Mouse (Mus musculus): Measurements from ENCODE around the gene Spaca4. TPM values are rescaled to one million over a fixed set of nuclear protein-coding genes. Genes with fewer than 3 reads are reported as not detected.

The Spaca4 gene
- polyA plus RNA-seq, 1 experiment from 2014 or later: not detected

GRCm38 (mm10) chr7:45759400-45759799 is 33.8 kb upstream of the Spaca4 start:
- Histone ChIP-seq H3K9me3 (ENCODE audit: control insufficient read depth, low read length) (no peaks in the 10 kb centered on the region), H3K4me3 (ENCODE audit: control insufficient read depth in 1 of 2, insufficient read depth in 1 of 2, low read depth in 1 of 2, low read length in 2 of 2) (peak overlapping the region in 1 of 2 experiments; percentile 18; a peak in 2 of 4 replicates), H3K27ac (replicated peaks in 1 of 2; ENCODE audit: control insufficient read depth in 1 of 2, insufficient read depth in 1 of 2, low read depth in 2 of 2, low read length in 2 of 2) (no peak overlapping the region), H3K36me3 (ENCODE audit: control insufficient read depth, insufficient read depth, low read length) (no peaks in the 10 kb centered on the region), H3K4me2 (ENCODE audit: low read length) (peak overlapping the region; percentile 54), H3K27me3 (ENCODE audit: control insufficient read depth, insufficient read depth, low read length) (peaks cover 37% of the 10 kb centered on the region), H3K4me1 (ENCODE audit: control insufficient read depth in 2 of 2, insufficient read depth in 2 of 2, low read length in 2 of 2) (no peaks in the 10 kb centered on the region), H3K9ac (ENCODE audit: low read length) (0 out of 2 replicates have a peak overlapping the region, but pooled peaks have one; percentile 1)
- ATAC-seq (ENCODE audit: insufficient number of reproducible peaks, insufficient read depth, low FRiP score, low read depth): no peak
- WGBS: 7% methylated on average over 26 of the region's 27 CpGs

DNA sequence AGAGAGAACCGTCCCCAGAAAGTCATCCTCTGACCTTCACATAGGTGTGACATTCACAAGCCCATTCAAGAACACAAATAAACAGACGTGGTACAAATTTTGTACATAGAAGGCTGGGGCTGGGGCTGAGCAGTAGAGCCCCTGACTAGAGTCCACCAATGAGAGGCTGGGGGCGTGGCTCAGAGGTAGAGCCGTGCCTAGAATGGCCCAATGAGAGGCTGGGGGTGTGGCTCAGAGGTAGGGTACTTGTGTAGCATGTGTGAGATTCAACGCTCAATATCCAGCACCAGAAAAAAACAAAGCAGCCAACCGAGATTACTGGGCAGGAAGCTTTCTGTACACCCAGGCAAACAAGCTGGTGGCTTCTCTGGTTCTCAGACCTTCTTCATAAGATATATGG is 30.1 kb upstream of the Spaca4 start:
- 50% methylated on average over 6 of the region's 6 CpGs for WGBS
- H3K4me3 ChIP-seq (ENCODE audit: control insufficient read depth in 1 of 2, insufficient read depth in 1 of 2, low read depth in 1 of 2, low read length in 2 of 2): no peak overlapping the region

DNA sequence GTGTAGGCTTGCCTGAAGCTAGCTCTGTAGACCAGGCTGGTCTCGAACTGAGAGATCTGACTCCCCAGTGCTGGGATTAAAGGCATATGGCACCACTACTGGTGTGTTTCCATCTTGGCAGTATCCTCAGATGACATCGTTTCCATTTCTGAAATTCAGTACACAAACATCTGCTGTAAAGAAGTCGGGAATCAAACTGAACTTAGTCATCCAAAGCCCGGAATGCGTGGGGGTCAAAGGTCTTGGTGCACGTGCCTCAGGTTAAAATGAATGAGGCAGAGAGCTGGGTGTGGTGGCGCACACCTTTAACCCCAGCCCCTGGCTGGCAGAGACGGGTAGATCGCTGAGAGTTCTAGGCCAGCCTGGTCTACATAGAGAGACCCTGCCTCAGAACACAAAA is 24.5 kb upstream of the Spaca4 start:
- H3K9ac ChIP-seq (ENCODE audit: low read length): no peak overlapping the region
- H3K4me1 ChIP-seq (ENCODE audit: control insufficient read depth in 2 of 2, insufficient read depth in 2 of 2, low read length in 2 of 2): peaks cover 7 to 9% of the 10 kb centered on the region in 2 experiments; a peak in 3 of 4 replicates
- no peak for ATAC-seq (ENCODE audit: insufficient number of reproducible peaks, insufficient read depth, low FRiP score, low read depth)
- H3K27me3 ChIP-seq (ENCODE audit: control insufficient read depth, insufficient read depth, low read length): no peaks in the 10 kb centered on the region
- H3K36me3 ChIP-seq (ENCODE audit: control insufficient read depth, insufficient read depth, low read length): no peaks in the 10 kb centered on the region
- 83% methylated on average over 9 of the region's 9 CpGs for WGBS
- no peak overlapping the region for H3K4me2 ChIP-seq (ENCODE audit: low read length)
- no peaks in the 10 kb centered on the region for H3K9me3 ChIP-seq (ENCODE audit: control insufficient read depth, low read length)
- no peak overlapping the region for H3K4me3 ChIP-seq (ENCODE audit: control insufficient read depth in 1 of 2, insufficient read depth in 1 of 2, low read depth in 1 of 2, low read length in 2 of 2)
- no peak overlapping the region for H3K27ac ChIP-seq (replicated peaks in 1 of 2; ENCODE audit: control insufficient read depth in 1 of 2, insufficient read depth in 1 of 2, low read depth in 2 of 2, low read length in 2 of 2)

More for the DNA sequence above, 30.1 kb upstream of the Spaca4 start:
- Histone ChIP-seq H3K36me3 (ENCODE audit: control insufficient read depth, insufficient read depth, low read length) (no peaks in the 10 kb centered on the region), H3K4me2 (ENCODE audit: low read length) (no peak overlapping the region), H3K4me1 (ENCODE audit: control insufficient read depth in 2 of 2, insufficient read depth in 2 of 2, low read length in 2 of 2) (no peaks in the 10 kb centered on the region), H3K27me3 (ENCODE audit: control insufficient read depth, insufficient read depth, low read length) (peaks cover 33% of the 10 kb centered on the region), H3K9me3 (ENCODE audit: control insufficient read depth, low read length) (no peaks in the 10 kb centered on the region), H3K27ac (replicated peaks in 1 of 2; ENCODE audit: control insufficient read depth in 1 of 2, insufficient read depth in 1 of 2, low read depth in 2 of 2, low read length in 2 of 2) (no peak overlapping the region), H3K9ac (ENCODE audit: low read length) (no peak overlapping the region)
- ATAC-seq (ENCODE audit: insufficient number of reproducible peaks, insufficient read depth, low FRiP score, low read depth): no peak

DNA sequence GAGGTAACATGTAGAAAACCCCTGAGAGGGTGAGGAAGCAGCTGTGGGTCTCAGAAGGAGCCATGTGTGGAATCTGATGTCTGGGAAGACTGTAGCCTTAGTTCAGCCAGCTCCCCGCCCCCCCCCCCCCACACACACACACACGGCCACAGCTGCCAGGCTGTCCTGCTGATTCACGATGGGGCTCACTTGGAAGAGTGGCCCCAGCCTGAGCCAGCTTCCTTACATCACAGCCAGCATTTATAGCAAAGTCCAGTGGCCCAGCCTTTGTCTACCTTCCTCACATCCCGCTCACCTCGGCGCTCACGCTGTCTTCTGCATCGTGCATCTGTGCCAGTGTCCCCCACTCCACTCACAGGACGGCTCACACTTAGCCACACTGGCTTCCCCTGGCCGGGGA is 23.8 kb upstream of the Spaca4 start:
- Histone ChIP-seq H3K27ac (replicated peaks in 1 of 2; ENCODE audit: control insufficient read depth in 1 of 2, insufficient read depth in 1 of 2, low read depth in 2 of 2, low read length in 2 of 2) (no peak overlapping the region), H3K9ac (ENCODE audit: low read length) (no peak overlapping the region), H3K4me2 (ENCODE audit: low read length) (no peak overlapping the region), H3K4me1 (ENCODE audit: control insufficient read depth in 2 of 2, insufficient read depth in 2 of 2, low read length in 2 of 2) (peaks cover 7 to 9% of the 10 kb centered on the region in 2 experiments; a peak in 3 of 4 replicates), H3K9me3 (ENCODE audit: control insufficient read depth, low read length) (no peaks in the 10 kb centered on the region), H3K4me3 (ENCODE audit: control insufficient read depth in 1 of 2, insufficient read depth in 1 of 2, low read depth in 1 of 2, low read length in 2 of 2) (no peak overlapping the region), H3K36me3 (ENCODE audit: control insufficient read depth, insufficient read depth, low read length) (no peaks in the 10 kb centered on the region), H3K27me3 (ENCODE audit: control insufficient read depth, insufficient read depth, low read length) (no peaks in the 10 kb centered on the region)
- ATAC-seq (ENCODE audit: insufficient number of reproducible peaks, insufficient read depth, low FRiP score, low read depth): no peak
- WGBS: 41% methylated on average over 9 of the region's 10 CpGs

DNA sequence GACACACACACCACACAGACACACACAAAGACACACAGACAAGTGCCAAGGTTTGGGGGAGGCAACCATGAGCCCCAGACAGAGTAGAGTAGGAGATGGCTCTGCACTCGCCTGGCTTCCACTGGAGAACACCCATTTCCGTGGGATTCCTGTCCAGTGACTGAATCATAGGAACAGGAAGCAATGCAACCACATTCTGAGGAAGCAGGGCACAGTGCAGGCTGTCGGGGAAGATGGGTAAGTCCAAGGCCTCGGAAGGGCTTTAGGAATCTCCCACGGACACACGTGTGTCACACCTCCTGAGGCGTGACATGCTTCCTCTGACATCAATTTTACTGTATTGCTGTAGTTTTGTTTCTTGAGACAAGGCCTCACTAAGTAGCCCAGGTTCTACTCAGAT is 22.5 kb upstream of the Spaca4 start:
- 67% methylated on average over 7 of the region's 7 CpGs for WGBS
- no peak overlapping the region for H3K4me3 ChIP-seq (ENCODE audit: control insufficient read depth in 1 of 2, insufficient read depth in 1 of 2, low read depth in 1 of 2, low read length in 2 of 2)
- H3K9me3 ChIP-seq (ENCODE audit: control insufficient read depth, low read length): no peaks in the 10 kb centered on the region
- no peaks in the 10 kb centered on the region for H3K36me3 ChIP-seq (ENCODE audit: control insufficient read depth, insufficient read depth, low read length)
- no peak overlapping the region for H3K27ac ChIP-seq (replicated peaks in 1 of 2; ENCODE audit: control insufficient read depth in 1 of 2, insufficient read depth in 1 of 2, low read depth in 2 of 2, low read length in 2 of 2)
- no peaks in the 10 kb centered on the region for H3K27me3 ChIP-seq (ENCODE audit: control insufficient read depth, insufficient read depth, low read length)
- no peak overlapping the region for H3K4me2 ChIP-seq (ENCODE audit: low read length)
- no peak for ATAC-seq (ENCODE audit: insufficient number of reproducible peaks, insufficient read depth, low FRiP score, low read depth)
- H3K9ac ChIP-seq (ENCODE audit: low read length): no peak overlapping the region
- peaks cover 7 to 9% of the 10 kb centered on the region in 2 experiments; a peak in 3 of 4 replicates for H3K4me1 ChIP-seq (ENCODE audit: control insufficient read depth in 2 of 2, insufficient read depth in 2 of 2, low read length in 2 of 2)

- H3K9me3 ChIP-seq (ENCODE audit: control insufficient read depth, low read length): no peaks in the 10 kb centered on the region
- no peak overlapping the region for H3K4me2 ChIP-seq (ENCODE audit: low read length)
- H3K9ac ChIP-seq (ENCODE audit: low read length): no peak overlapping the region
- H3K36me3 ChIP-seq (ENCODE audit: control insufficient read depth, insufficient read depth, low read length): no peaks in the 10 kb centered on the region
- no peak overlapping the region for H3K27ac ChIP-seq (replicated peaks in 1 of 2; ENCODE audit: control insufficient read depth in 1 of 2, insufficient read depth in 1 of 2, low read depth in 2 of 2, low read length in 2 of 2)
- H3K27me3 ChIP-seq (ENCODE audit: control insufficient read depth, insufficient read depth, low read length): no peaks in the 10 kb centered on the region
- WGBS: 88% methylated on average over 5 of the region's 5 CpGs
- peaks cover 7 to 9% of the 10 kb centered on the region in 2 experiments; a peak in 3 of 4 replicates for H3K4me1 ChIP-seq (ENCODE audit: control insufficient read depth in 2 of 2, insufficient read depth in 2 of 2, low read length in 2 of 2)
- no peak overlapping the region for H3K4me3 ChIP-seq (ENCODE audit: control insufficient read depth in 1 of 2, insufficient read depth in 1 of 2, low read depth in 1 of 2, low read length in 2 of 2)
- ATAC-seq (ENCODE audit: insufficient number of reproducible peaks, insufficient read depth, low FRiP score, low read depth): no peak
Observed at GRCm38 (mm10) chr7:45747450-45747849, 21.8 kb upstream of the Spaca4 start.

GRCm38 (mm10) chr7:45746518-45746917 is 20.9 kb upstream of the Spaca4 start:
- no peak overlapping the region for H3K4me2 ChIP-seq (ENCODE audit: low read length)
- H3K9ac ChIP-seq (ENCODE audit: low read length): no peak overlapping the region
- H3K27me3 ChIP-seq (ENCODE audit: control insufficient read depth, insufficient read depth, low read length): no peaks in the 10 kb centered on the region
- no peaks in the 10 kb centered on the region for H3K9me3 ChIP-seq (ENCODE audit: control insufficient read depth, low read length)
- no peak overlapping the region for H3K27ac ChIP-seq (replicated peaks in 1 of 2; ENCODE audit: control insufficient read depth in 1 of 2, insufficient read depth in 1 of 2, low read depth in 2 of 2, low read length in 2 of 2)
- peaks cover 9 to 10% of the 10 kb centered on the region in 2 experiments; a peak in 3 of 4 replicates for H3K4me1 ChIP-seq (ENCODE audit: control insufficient read depth in 2 of 2, insufficient read depth in 2 of 2, low read length in 2 of 2)
- H3K36me3 ChIP-seq (ENCODE audit: control insufficient read depth, insufficient read depth, low read length): no peaks in the 10 kb centered on the region
- ATAC-seq (ENCODE audit: insufficient number of reproducible peaks, insufficient read depth, low FRiP score, low read depth): no peak
- WGBS: 57% methylated on average over 6 of the region's 6 CpGs
- no peak overlapping the region for H3K4me3 ChIP-seq (ENCODE audit: control insufficient read depth in 1 of 2, insufficient read depth in 1 of 2, low read depth in 1 of 2, low read length in 2 of 2)

GRCm38 (mm10) chr7:45744387-45744786 is 18.8 kb upstream of the Spaca4 start:
- no peak overlapping the region for H3K4me3 ChIP-seq (ENCODE audit: control insufficient read depth in 1 of 2, insufficient read depth in 1 of 2, low read depth in 1 of 2, low read length in 2 of 2)
- 23% methylated on average over 2 of the region's 2 CpGs for WGBS
- no peaks in the 10 kb centered on the region for H3K36me3 ChIP-seq (ENCODE audit: control insufficient read depth, insufficient read depth, low read length)
- ATAC-seq (ENCODE audit: insufficient number of reproducible peaks, insufficient read depth, low FRiP score, low read depth): no peak
- no peak overlapping the region for H3K9ac ChIP-seq (ENCODE audit: low read length)
- H3K4me1 ChIP-seq (ENCODE audit: control insufficient read depth in 2 of 2, insufficient read depth in 2 of 2, low read length in 2 of 2): peaks cover 5 to 9% of the 10 kb centered on the region in 2 experiments; a peak in 2 of 4 replicates
- H3K27ac ChIP-seq (replicated peaks in 1 of 2; ENCODE audit: control insufficient read depth in 1 of 2, insufficient read depth in 1 of 2, low read depth in 2 of 2, low read length in 2 of 2): no peak overlapping the region
- H3K4me2 ChIP-seq (ENCODE audit: low read length): no peak overlapping the region
- no peaks in the 10 kb centered on the region for H3K27me3 ChIP-seq (ENCODE audit: control insufficient read depth, insufficient read depth, low read length)
- H3K9me3 ChIP-seq (ENCODE audit: control insufficient read depth, low read length): no peaks in the 10 kb centered on the region
